Mouse (Mus musculus): ENCODE data around the gene Olfr945.

The Olfr945 gene

DNA sequence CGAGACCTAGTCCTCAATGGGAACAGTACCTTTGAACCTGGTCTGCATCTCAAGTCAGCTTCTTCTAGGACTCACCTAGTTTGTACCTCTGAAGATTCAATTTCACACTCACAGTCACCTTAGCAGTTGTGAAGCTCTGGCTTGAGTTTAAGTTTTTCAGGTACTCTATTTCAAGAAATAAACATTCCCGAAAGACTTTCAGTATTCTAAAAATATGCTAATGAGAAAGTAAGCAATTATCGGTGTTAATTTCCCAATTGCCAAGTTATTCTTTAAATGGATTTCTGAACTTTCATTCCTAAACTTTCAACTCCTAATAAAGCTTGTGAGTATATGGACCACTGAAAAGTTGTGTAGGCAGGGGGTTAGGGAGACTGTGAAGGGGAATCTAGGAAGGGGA, at the start of gene Olfr945:
Gene Olfr945 (minus strand): TSS at position 101 of the 400 bp plus-strand sequence.
- no peak for DNase-seq

DNA sequence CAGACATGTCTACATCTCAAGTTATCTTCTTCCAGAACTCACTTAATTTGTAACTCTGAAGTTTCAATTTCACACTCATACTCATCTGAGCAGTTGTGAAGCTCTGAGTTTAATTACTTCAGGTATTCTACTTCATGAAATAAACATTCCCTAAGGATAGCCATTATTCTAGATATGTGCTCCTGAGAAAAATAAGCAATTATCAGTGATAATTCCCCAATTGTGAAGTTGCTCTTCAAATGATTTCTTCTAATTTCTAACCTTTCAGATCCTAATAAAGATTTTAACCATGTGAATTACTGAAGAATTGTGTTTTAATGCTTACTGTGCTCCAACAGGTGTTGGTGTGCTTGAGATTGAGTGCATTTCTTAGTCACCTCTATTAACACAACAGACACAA, 49.3 kb upstream of the Olfr945 start, which contains the start of gene Olfr948:
Gene Olfr948 (minus strand): TSS at position 101 of the 400 bp plus-strand sequence.
- no peak for DNase-seq

DNA sequence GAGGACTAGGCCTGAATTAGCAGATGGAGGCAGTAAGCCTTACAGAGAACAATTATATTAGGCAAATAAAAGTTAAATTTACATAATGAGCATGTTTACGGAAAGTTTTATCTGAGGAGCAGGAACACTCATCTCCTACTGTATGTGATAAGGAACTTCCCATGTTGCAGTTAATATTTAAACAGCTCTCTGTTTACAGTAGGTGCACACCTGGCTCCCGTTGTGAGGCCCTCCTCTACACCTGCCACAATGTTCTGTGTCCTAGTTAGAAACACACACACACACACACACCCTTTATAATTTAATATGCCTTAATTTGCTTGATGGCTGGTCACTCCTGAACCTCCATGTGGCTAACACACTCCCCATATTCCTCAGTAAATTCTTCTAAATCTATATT, 10.5 kb upstream of the Olfr945 start:
- no peak for DNase-seq

DNA sequence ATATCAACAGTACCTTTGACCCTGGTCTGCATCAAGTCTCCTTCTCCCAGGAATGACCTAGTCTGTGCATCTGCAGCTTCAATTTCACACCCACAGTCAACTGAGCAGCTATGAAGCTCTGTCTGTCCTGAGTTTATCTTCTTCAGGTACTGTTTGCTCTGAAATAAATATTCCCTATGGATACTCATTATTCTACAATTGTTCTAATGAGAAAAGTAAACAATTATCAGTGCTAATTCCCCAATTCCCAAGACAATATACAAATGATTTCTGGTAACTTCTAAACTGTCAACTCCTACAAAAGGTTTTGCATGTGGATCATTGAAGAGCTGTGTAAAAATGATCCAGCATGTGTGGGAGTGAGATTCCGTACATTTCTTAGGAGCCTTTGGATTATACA, 26.7 kb downstream of the Olfr945 start, which contains the start of gene Olfr1537:
Gene Olfr1537 (minus strand): TSS at position 101 of the 400 bp plus-strand sequence.
- no peak for DNase-seq

All from layer of hippocampus, adult 9-11 months (tissue).